Mouse (Mus musculus) limb, embryonic 12.5 days (tissue): ENCODE measurements around the gene Jazf1. TPM values are rescaled to one million over a fixed set of nuclear protein-coding genes. Genes with fewer than 3 reads are reported as not detected.

Source experiments
- ATAC-seq: fragments of 200-750 bp; cut with Nextera tagmentation; 2 replicates; pipeline ENCODE4 v1.8.0; 2017; ENCODE audit warnings: low read depth, moderate TSS enrichment; ENCODE audit not compliant: insufficient number of reproducible peaks, insufficient read depth, low FRiP score, low TSS enrichment
- H3K27ac ChIP-seq: fragments of 300-500 bp; sonication (generic); 2 replicates; pipeline ENCODE4 v1.5.1; 2016; ENCODE audit warnings: mild to moderate bottlenecking, moderate library complexity
- H3K27me3 ChIP-seq: fragments of 300-500 bp; sonication (generic); 2 replicates; pipeline ENCODE4 v1.6.1; 2016; ENCODE audit warnings: mild to moderate bottlenecking, moderate library complexity
- H3K36me3 ChIP-seq: fragments of 300-500 bp; sonication (generic); 2 replicates; pipeline ENCODE4 v1.6.1; 2016; ENCODE audit warnings: mild to moderate bottlenecking, moderate library complexity
- H3K4me1 ChIP-seq: fragments of 300-500 bp; sonication (generic); replicated peaks from 2 replicates; pipeline ENCODE4 v1.6.1; 2016
- H3K4me2 ChIP-seq: fragments of 300-500 bp; sonication (generic); 2 replicates; pipeline ENCODE4 v1.6.1; 2016; ENCODE audit warnings: mild to moderate bottlenecking, moderate library complexity
- H3K4me3 ChIP-seq: fragments of 300-500 bp; sonication (generic); replicated peaks from 2 replicates; pipeline ENCODE4 v1.5.1; 2016; ENCODE audit warnings: mild to moderate bottlenecking
- H3K9ac ChIP-seq: fragments of 300-500 bp; sonication (generic); replicated peaks from 2 replicates; pipeline ENCODE4 v1.6.1; 2016; ENCODE audit warnings: mild to moderate bottlenecking, moderate library complexity
- H3K9me3 ChIP-seq: fragments of 300-500 bp; sonication (generic); 2 replicates; pipeline ENCODE4 v1.6.1; 2016; ENCODE audit warnings: mild to moderate bottlenecking, moderate library complexity
- WGBS: fragments of 180-500 bp; shearing (Covaris S2); methylation state at CpG from one replicate; pipeline ENCODE4 v1.1.7; 2016; 5-methylcytosine and 5-hydroxymethylcytosine counted together
- polyA plus RNA-seq: library from polyadenylated mRNA; unstranded; fragments of >200 nt; fragmentation: Nextera tagmentation; extraction: Ambion mirVana; gene quantifications from 2 replicates; pipeline ENCODE4 v1.2.1, GENCODE M21; 2016

The Jazf1 gene
- polyA plus RNA-seq, 1 experiment from 2014 or later, result 12.8 TPM

- no peak overlapping the region for H3K27ac ChIP-seq
- H3K9ac ChIP-seq, result no peak overlapping the region
- no peaks in the 10 kb centered on the region for H3K9me3 ChIP-seq
- no peak for ATAC-seq
- peaks cover 42% of the 10 kb centered on the region for H3K4me1 ChIP-seq
- no peak overlapping the region for H3K4me3 ChIP-seq
- no peak overlapping the region for H3K4me2 ChIP-seq
- peaks cover 6% of the 10 kb centered on the region; the same call in 1 of the 2 replicates for H3K27me3 ChIP-seq
- 13% methylated on average over 2 of the region's 2 CpGs for WGBS
- H3K36me3 ChIP-seq, result no peaks in the 10 kb centered on the region
Observed at GRCm38 (mm10) chr6:52871306-52871705, 197.1 kb downstream of the Jazf1 start.

- 81% methylated on average over 2 of the region's 2 CpGs for WGBS
- H3K27ac ChIP-seq, result no peak overlapping the region
- no peaks in the 10 kb centered on the region for H3K9me3 ChIP-seq
- no peak overlapping the region for H3K4me3 ChIP-seq
- no peaks in the 10 kb centered on the region for H3K36me3 ChIP-seq
- no peak for ATAC-seq
- H3K4me2 ChIP-seq, result no peak overlapping the region
- H3K27me3 ChIP-seq, result peaks cover 6% of the 10 kb centered on the region; the same call in 1 of the 2 replicates
- peaks cover 60% of the 10 kb centered on the region for H3K4me1 ChIP-seq
- H3K9ac ChIP-seq, result no peak overlapping the region
Observed at GRCm38 (mm10) chr6:52869252-52869651, 199.2 kb downstream of the Jazf1 start.

GRCm38 (mm10) chr6:52868352-52868751 is 200.1 kb downstream of the Jazf1 start:
- peaks cover 63% of the 10 kb centered on the region for H3K4me1 ChIP-seq
- ATAC-seq, result no peak
- 82% methylated on average over 2 of the region's 2 CpGs for WGBS
- H3K4me2 ChIP-seq, result no peak overlapping the region
- no peak overlapping the region for H3K27ac ChIP-seq
- no peak overlapping the region for H3K9ac ChIP-seq
- H3K9me3 ChIP-seq, result no peaks in the 10 kb centered on the region
- H3K36me3 ChIP-seq, result no peaks in the 10 kb centered on the region
- no peak overlapping the region for H3K4me3 ChIP-seq
- H3K27me3 ChIP-seq, result peaks cover 6% of the 10 kb centered on the region; the same call in 1 of the 2 replicates

- H3K9ac ChIP-seq, result no peak overlapping the region
- no peak overlapping the region for H3K4me3 ChIP-seq
- H3K27me3 ChIP-seq, result 0 out of 2 replicates have a peak, but pooled peaks cover 3% of the 10 kb centered on the region
- no peaks in the 10 kb centered on the region for H3K36me3 ChIP-seq
- H3K9me3 ChIP-seq, result no peaks in the 10 kb centered on the region
- peak; percentile 66; the same call in 1 of the 2 replicates for ATAC-seq
- 11% methylated on average over 7 of the region's 7 CpGs for WGBS
- peak overlapping the region; percentile 77 for H3K27ac ChIP-seq
- H3K4me1 ChIP-seq, result peaks cover 86% of the 10 kb centered on the region
- no peak overlapping the region for H3K4me2 ChIP-seq
Observed at GRCm38 (mm10) chr6:52861928-52862327, 206.5 kb downstream of the Jazf1 start.

GRCm38 (mm10) chr6:52861186-52861820 is 207.1 kb downstream of the Jazf1 start:
- peaks cover 89% of the 10 kb centered on the region for H3K4me1 ChIP-seq
- ATAC-seq, result no peak
- 50% methylated on average over 9 of the region's 9 CpGs for whole genome bisulfite sequencing
- H3K27me3 ChIP-seq, result 0 out of 2 replicates have a peak, but pooled peaks cover 3% of the 10 kb centered on the region
- no peak overlapping the region for H3K4me3 ChIP-seq
- peak overlapping the region; percentile 77 for H3K27ac ChIP-seq
- H3K9ac ChIP-seq, result no peak overlapping the region
- H3K36me3 ChIP-seq, result no peaks in the 10 kb centered on the region
- H3K4me2 ChIP-seq, result 0 out of 2 replicates have a peak overlapping the region, but pooled peaks have one; percentile 6
- H3K9me3 ChIP-seq, result no peaks in the 10 kb centered on the region

- Histone ChIP-seq H3K4me2 (0 out of 2 replicates have a peak overlapping the region, but pooled peaks have one; percentile 6), H3K27me3 (0 out of 2 replicates have a peak, but pooled peaks cover 3% of the 10 kb centered on the region), H3K4me1 (peaks cover 89% of the 10 kb centered on the region), H3K9me3 (no peaks in the 10 kb centered on the region), H3K36me3 (no peaks in the 10 kb centered on the region), H3K4me3 (no peak overlapping the region), H3K27ac (peak overlapping the region; percentile 77), H3K9ac (no peak overlapping the region)
- ATAC-seq, result no peak
- 10% methylated on average over 6 of the region's 6 CpGs for WGBS
Observed at GRCm38 (mm10) chr6:52860713-52861112, 207.7 kb downstream of the Jazf1 start.

GRCm38 (mm10) chr6:52858911-52859431 is 209.5 kb downstream of the Jazf1 start:
- 0 out of 2 replicates have a peak, but pooled peaks cover 3% of the 10 kb centered on the region for H3K27me3 ChIP-seq

GRCm38 (mm10) chr6:52852404-52853107 is 215.9 kb downstream of the Jazf1 start:
- peak overlapping the region; percentile 93 for H3K27ac ChIP-seq
- H3K9ac ChIP-seq, result no peak overlapping the region
- peak; percentile 84 for ATAC-seq
- H3K4me1 ChIP-seq, result peaks cover 88% of the 10 kb centered on the region
- no peaks in the 10 kb centered on the region for H3K36me3 ChIP-seq
- no peak overlapping the region for H3K4me3 ChIP-seq
- H3K27me3 ChIP-seq, result no peaks in the 10 kb centered on the region
- peak overlapping the region; percentile 13 for H3K4me2 ChIP-seq
- H3K9me3 ChIP-seq, result no peaks in the 10 kb centered on the region
- WGBS, result 20% methylated on average over 8 of the region's 8 CpGs

More at GRCm38 (mm10) chr6:52858911-52859431, 209.5 kb downstream of the Jazf1 start:
- ATAC-seq, result no peak
- Histone ChIP-seq H3K36me3 (no peaks in the 10 kb centered on the region), H3K27ac (no peak overlapping the region), H3K4me3 (no peak overlapping the region), H3K4me1 (peaks cover 94% of the 10 kb centered on the region), H3K4me2 (no peak overlapping the region), H3K9me3 (no peaks in the 10 kb centered on the region), H3K9ac (no peak overlapping the region)
- WGBS, result 22% methylated on average over 3 of the region's 3 CpGs

- Histone ChIP-seq H3K4me2 (peak overlapping the region; percentile 13; the same call in 1 of the 2 replicates), H3K9ac (no peak overlapping the region), H3K27ac (peak overlapping the region; percentile 93), H3K36me3 (no peaks in the 10 kb centered on the region), H3K9me3 (no peaks in the 10 kb centered on the region), H3K4me3 (no peak overlapping the region), H3K27me3 (no peaks in the 10 kb centered on the region), H3K4me1 (peaks cover 83% of the 10 kb centered on the region)
- ATAC-seq, result peak; percentile 69
- 19% methylated on average over 3 of the region's 3 CpGs for WGBS
Observed at GRCm38 (mm10) chr6:52851975-52852374, 216.5 kb downstream of the Jazf1 start.

- H3K27ac ChIP-seq, result peak overlapping the region; percentile 93
- 67% methylated on average over 5 of the region's 5 CpGs for WGBS
- ATAC-seq, result no peak
Observed at GRCm38 (mm10) chr6:52851019-52851418, 217.4 kb downstream of the Jazf1 start.

GRCm38 (mm10) chr6:52848199-52848598 is 220.2 kb downstream of the Jazf1 start:
- H3K9ac ChIP-seq, result no peak overlapping the region
- H3K36me3 ChIP-seq, result no peaks in the 10 kb centered on the region
- no peaks in the 10 kb centered on the region for H3K9me3 ChIP-seq
- ATAC-seq, result no peak
- 59% methylated on average over 6 of the region's 6 CpGs for WGBS
- no peak overlapping the region for H3K4me3 ChIP-seq
- H3K27ac ChIP-seq, result no peak overlapping the region
- H3K4me1 ChIP-seq, result peaks cover 59% of the 10 kb centered on the region
- no peaks in the 10 kb centered on the region for H3K27me3 ChIP-seq
- no peak overlapping the region for H3K4me2 ChIP-seq

More at GRCm38 (mm10) chr6:52851019-52851418, 217.4 kb downstream of the Jazf1 start:
- Histone ChIP-seq H3K36me3 (no peaks in the 10 kb centered on the region), H3K9me3 (no peaks in the 10 kb centered on the region), H3K9ac (no peak overlapping the region), H3K4me2 (peak overlapping the region; percentile 15; the same call in 1 of the 2 replicates), H3K4me1 (peaks cover 77% of the 10 kb centered on the region), H3K4me3 (no peak overlapping the region), H3K27me3 (no peaks in the 10 kb centered on the region)
